Mouse (Mus musculus): ENCODE measurements around the gene Olfr308. TPM values are rescaled to one million over a fixed set of nuclear protein-coding genes. Genes with fewer than 3 reads are reported as not detected.
"Not testable (repeated sequence)": the region's sequence is repeated elsewhere in the genome, so short reads cannot be mapped to it uniquely, and the experiment has no call there.

Olfr308 gene
- not detected in 2 replicates for polyA plus RNA-seq (2015; fragmentation: Nextera tagmentation; extraction: Ambion mirVana)

GRCm38 (mm10) chr7:86325530-86325929, at the start of gene Olfr308:
Gene Olfr308 (minus strand): TSS chr7:86325630.
- H3K27me3 ChIP-seq (replicated peaks): no peaks in the 10 kb centered on the region
- no peaks in the 10 kb centered on the region for H3K9me3 ChIP-seq (replicated peaks)
- no peaks in the 10 kb centered on the region for H3K36me3 ChIP-seq
- H3K9ac ChIP-seq (replicated peaks): no peak within 1 kb of the TSS
- H3K4me2 ChIP-seq: no peak within 1 kb of the TSS
- no peak for ATAC-seq (ENCODE audit: low FRiP score)
- no peak within 1 kb of the TSS for H3K4me3 ChIP-seq (replicated peaks)
- H3K27ac ChIP-seq (replicated peaks): no peak within 1 kb of the TSS
- H3K4me1 ChIP-seq: no peaks in the 10 kb centered on the region

- no peak within 1 kb of the TSS for H3K27ac ChIP-seq (replicated peaks)
- no peaks in the 10 kb centered on the region for H3K36me3 ChIP-seq
- ATAC-seq (ENCODE audit: low FRiP score): no peak
- H3K9me3 ChIP-seq (replicated peaks): no peaks in the 10 kb centered on the region
- WGBS: 71% methylated on average over 1 of the region's 1 CpGs
- no peak within 1 kb of the TSS for H3K4me2 ChIP-seq
- no peaks in the 10 kb centered on the region for H3K4me1 ChIP-seq
- H3K4me3 ChIP-seq (replicated peaks): no peak within 1 kb of the TSS
- H3K27me3 ChIP-seq (replicated peaks): no peaks in the 10 kb centered on the region
- H3K9ac ChIP-seq (replicated peaks): no peak within 1 kb of the TSS
Observed at GRCm38 (mm10) chr7:86366828-86367227, 41.4 kb upstream of the Olfr308 start, which contains the start of gene Olfr305. Gene Olfr305 (minus strand): TSS chr7:86366928.

GRCm38 (mm10) chr7:86346296-86346695, 20.9 kb upstream of the Olfr308 start:
- not testable (repeated sequence) for H3K4me3 ChIP-seq (replicated peaks); H3K27ac ChIP-seq (replicated peaks); H3K27me3 ChIP-seq (replicated peaks); H3K4me1 ChIP-seq; H3K9ac ChIP-seq (replicated peaks); ATAC-seq (ENCODE audit: low FRiP score); H3K4me2 ChIP-seq; H3K36me3 ChIP-seq; H3K9me3 ChIP-seq (replicated peaks)
- WGBS: 95% methylated on average over 9 of the region's 9 CpGs

GRCm38 (mm10) chr7:86344253-86344652, 18.8 kb upstream of the Olfr308 start:
- Histone ChIP-seq H3K27ac (replicated peaks) (no peak overlapping the region), H3K9me3 (replicated peaks) (no peaks in the 10 kb centered on the region), H3K4me2 (no peak overlapping the region), H3K4me3 (replicated peaks) (no peak overlapping the region), H3K36me3 (no peaks in the 10 kb centered on the region), H3K4me1 (no peaks in the 10 kb centered on the region), H3K27me3 (replicated peaks) (no peaks in the 10 kb centered on the region), H3K9ac (replicated peaks) (no peak overlapping the region)
- 75% methylated on average over 3 of the region's 3 CpGs for WGBS
- no peak for ATAC-seq (ENCODE audit: low FRiP score)

- Histone ChIP-seq H3K4me2 (no peak overlapping the region), H3K9me3 (replicated peaks) (no peaks in the 10 kb centered on the region), H3K27me3 (replicated peaks) (no peaks in the 10 kb centered on the region), H3K9ac (replicated peaks) (no peak overlapping the region), H3K27ac (replicated peaks) (no peak overlapping the region), H3K36me3 (no peaks in the 10 kb centered on the region), H3K4me3 (replicated peaks) (no peak overlapping the region), H3K4me1 (no peaks in the 10 kb centered on the region)
- no peak for ATAC-seq (ENCODE audit: low FRiP score)
- WGBS: 82% methylated on average over 14 of the region's 14 CpGs
Observed at GRCm38 (mm10) chr7:86342881-86343565, 17.6 kb upstream of the Olfr308 start.

- Histone ChIP-seq H3K9me3 (replicated peaks) (no peaks in the 10 kb centered on the region), H3K9ac (replicated peaks) (no peak within 1 kb of the TSS), H3K4me2 (no peak within 1 kb of the TSS), H3K27ac (replicated peaks) (no peak within 1 kb of the TSS), H3K36me3 (no peaks in the 10 kb centered on the region), H3K27me3 (replicated peaks) (no peaks in the 10 kb centered on the region), H3K4me3 (replicated peaks) (no peak within 1 kb of the TSS), H3K4me1 (no peaks in the 10 kb centered on the region)
- ATAC-seq (ENCODE audit: low FRiP score): no peak
- WGBS: 85% methylated on average over 1 of the region's 1 CpGs
Observed at GRCm38 (mm10) chr7:86337486-86337885, 12.1 kb upstream of the Olfr308 start, which contains the start of gene Olfr307. Gene Olfr307 (minus strand): TSS chr7:86337586.

- H3K36me3 ChIP-seq: no peaks in the 10 kb centered on the region
- no peak overlapping the region for H3K27ac ChIP-seq (replicated peaks)
- no peak overlapping the region for H3K4me2 ChIP-seq
- no peaks in the 10 kb centered on the region for H3K9me3 ChIP-seq (replicated peaks)
- H3K4me3 ChIP-seq (replicated peaks): no peak overlapping the region
- H3K27me3 ChIP-seq (replicated peaks): no peaks in the 10 kb centered on the region
- no peak for ATAC-seq (ENCODE audit: low FRiP score)
- H3K9ac ChIP-seq (replicated peaks): no peak overlapping the region
- H3K4me1 ChIP-seq: no peaks in the 10 kb centered on the region
- 94% methylated on average over 2 of the region's 2 CpGs for WGBS
Observed at GRCm38 (mm10) chr7:86321323-86321722, 4.1 kb downstream of the Olfr308 start.

GRCm38 (mm10) chr7:86313608-86314007, 11.8 kb downstream of the Olfr308 start, which contains the start of gene Olfr309:
Gene Olfr309 (minus strand): TSS chr7:86313708.
- ATAC-seq (ENCODE audit: low FRiP score): no peak
- Histone ChIP-seq H3K9me3 (replicated peaks) (no peaks in the 10 kb centered on the region), H3K9ac (replicated peaks) (no peak within 1 kb of the TSS), H3K4me1 (no peaks in the 10 kb centered on the region), H3K27ac (replicated peaks) (no peak within 1 kb of the TSS), H3K36me3 (no peaks in the 10 kb centered on the region), H3K27me3 (replicated peaks) (no peaks in the 10 kb centered on the region), H3K4me2 (no peak within 1 kb of the TSS), H3K4me3 (replicated peaks) (no peak within 1 kb of the TSS)
- WGBS: 85% methylated on average over 2 of the region's 2 CpGs

- 80% methylated on average over 1 of the region's 1 CpGs for WGBS
Observed at GRCm38 (mm10) chr7:86277072-86277471, 48.4 kb downstream of the Olfr308 start, which contains the start of gene Olfr310. Gene Olfr310 (minus strand): TSS chr7:86277172.

More at GRCm38 (mm10) chr7:86277072-86277471, 48.4 kb downstream of the Olfr308 start, which contains the start of gene Olfr310:
- Histone ChIP-seq H3K4me2 (no peak within 1 kb of the TSS), H3K9ac (replicated peaks) (no peak within 1 kb of the TSS), H3K4me1 (no peaks in the 10 kb centered on the region), H3K36me3 (no peaks in the 10 kb centered on the region), H3K27me3 (replicated peaks) (no peaks in the 10 kb centered on the region), H3K27ac (replicated peaks) (no peak within 1 kb of the TSS), H3K4me3 (replicated peaks) (no peak within 1 kb of the TSS), H3K9me3 (replicated peaks) (no peaks in the 10 kb centered on the region)
- no peak for ATAC-seq (ENCODE audit: low FRiP score)

Small RNA genes within 50 kb of the gene (microRNA-seq; reads per million reads assigned to microRNA genes)
- gene Gm23192: not detected

Other genes with a start within 250 kb of the Olfr308 start
- gene Vmn2r75, start 153.9 kb downstream of the Olfr308 start, polyA plus RNA-seq (2015; fragmentation: Nextera tagmentation; extraction: Ambion mirVana): not detected in 2 replicates
- not detected in 2 replicates for gene Vmn2r76, start 79.3 kb downstream of the Olfr308 start, polyA plus RNA-seq (2015; fragmentation: Nextera tagmentation; extraction: Ambion mirVana)
- not detected in 2 replicates for gene Olfr310, start 48.5 kb downstream of the Olfr308 start, polyA plus RNA-seq (2015; fragmentation: Nextera tagmentation; extraction: Ambion mirVana)
- gene Olfr309, start 11.9 kb downstream of the Olfr308 start, polyA plus RNA-seq (2015; fragmentation: Nextera tagmentation; extraction: Ambion mirVana): not detected in 2 replicates
- gene Olfr307, start 12.0 kb upstream of the Olfr308 start, polyA plus RNA-seq (2015; fragmentation: Nextera tagmentation; extraction: Ambion mirVana): not detected in 2 replicates
- gene Olfr305, start 41.3 kb upstream of the Olfr308 start, polyA plus RNA-seq (2015; fragmentation: Nextera tagmentation; extraction: Ambion mirVana): not detected in 2 replicates
- gene Olfr304, start 61.0 kb upstream of the Olfr308 start, polyA plus RNA-seq (2015; fragmentation: Nextera tagmentation; extraction: Ambion mirVana): not detected in 2 replicates
- gene Olfr303, start 72.2 kb upstream of the Olfr308 start, polyA plus RNA-seq (2015; fragmentation: Nextera tagmentation; extraction: Ambion mirVana): not detected in 2 replicates
- not detected in 2 replicates for gene Olfr301, start 78.2 kb upstream of the Olfr308 start, polyA plus RNA-seq (2015; fragmentation: Nextera tagmentation; extraction: Ambion mirVana)
- gene Olfr299, start 134.3 kb upstream of the Olfr308 start, polyA plus RNA-seq (2015; fragmentation: Nextera tagmentation; extraction: Ambion mirVana): not detected in 2 replicates
- gene Olfr298, start 166.9 kb upstream of the Olfr308 start, polyA plus RNA-seq (2015; fragmentation: Nextera tagmentation; extraction: Ambion mirVana): not detected in 2 replicates
- not detected in 2 replicates for gene Olfr297, start 194.3 kb upstream of the Olfr308 start, polyA plus RNA-seq (2015; fragmentation: Nextera tagmentation; extraction: Ambion mirVana)